Mouse (Mus musculus) cerebellum, adult 2 months (tissue): ENCODE measurements around the gene 5730480H06Rik.

Experiments
- CTCF ChIP-seq: fragments of 200-500 bp; IDR thresholded peaks from 2 replicates; pipeline ENCODE4 v1.5.1; 2011; ENCODE audit warnings: low read depth, mild to moderate bottlenecking, control low read depth, low read length, moderate library complexity, borderline replicate concordance; ENCODE audit not compliant: insufficient read depth
- POLR2A ChIP-seq: fragments of 200-500 bp; IDR thresholded peaks from 2 replicates; pipeline ENCODE4 v1.6.1; 2011; ENCODE audit warnings: low read length, control low read depth, borderline replicate concordance; ENCODE audit not compliant: insufficient read depth

DNA sequence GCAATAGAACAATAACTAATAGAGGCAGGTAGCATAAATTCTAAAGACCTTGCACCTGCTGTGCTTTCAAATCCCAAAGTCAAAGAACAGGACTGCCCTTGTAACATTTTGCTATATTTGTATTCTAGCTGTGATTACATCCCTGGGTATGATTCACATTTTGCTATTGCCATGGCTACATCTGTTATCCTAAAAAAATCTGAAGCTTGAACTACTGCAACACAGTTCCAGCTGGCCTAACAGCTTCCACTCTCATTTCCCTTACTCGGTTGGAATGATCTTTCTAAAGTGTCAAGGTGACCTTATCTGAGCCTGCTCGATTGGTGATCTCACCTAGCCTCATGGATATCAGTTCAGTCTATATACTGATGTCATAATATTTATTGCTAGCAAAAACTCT is 132.5 kb downstream of the 5730480H06Rik start:
- no peak for TF ChIP-seq POLR2A
- no peak for TF ChIP-seq CTCF
